ENCODE assay signal across 24 mouse cellular contexts in genomic region chr12:36584828-36585227, GRCm38 (mm10).
DNase-seq lines count a peak whose midpoint lies in the region; ATAC-seq lines count a peak whose summit lies in the region.
"Had no signal": no experiment of that assay in that cellular context is flagged by ENCODE, and none has a peak within 500 bp of the region (broad histone marks: within the 10 kb centered on the region; RNA-seq: fewer than 3 reads in every experiment).

No protein-coding gene starts in this region.

- no peaks in the 10 kb centered on the region for H3K27me3 ChIP-seq in forebrain, embryonic 16.5 days (replicated peaks; ENCODE audit: control insufficient read depth, insufficient read depth, low read length)
- no peaks in the 10 kb centered on the region for H3K27me3 ChIP-seq in forebrain, embryonic 10.5 days (ENCODE audit: poor library complexity, severe bottlenecking)
- H3K27me3 ChIP-seq: CH12.LX; embryonic facial prominence, embryonic 12.5 days; embryonic facial prominence, embryonic 15.5 days; forebrain, embryonic 12.5 days; heart, embryonic 13.5 days; hindbrain, embryonic 12.5 days; hindbrain, embryonic 15.5 days; Patski had no signal

- peak; percentile 31; the same call in 1 of the 2 replicates for ATAC-seq in forebrain, embryonic 16.5 days
- ATAC-seq: Patski had no signal

- H3K4me1 ChIP-seq in forebrain, embryonic 16.5 days (replicated peaks; ENCODE audit: control insufficient read depth, insufficient read depth, low read length) = no peaks in the 10 kb centered on the region
- no peaks in the 10 kb centered on the region for H3K4me1 ChIP-seq in forebrain, embryonic 10.5 days
- H3K4me1 ChIP-seq: embryonic facial prominence, embryonic 12.5 days; embryonic facial prominence, embryonic 15.5 days; forebrain, embryonic 12.5 days; heart, embryonic 13.5 days; hindbrain, embryonic 12.5 days; hindbrain, embryonic 15.5 days had no signal

- no peak overlapping the region for H3K9ac ChIP-seq in forebrain, embryonic 16.5 days (replicated peaks; ENCODE audit: low read depth, low read length)
- H3K9ac ChIP-seq: embryonic facial prominence, embryonic 12.5 days; embryonic facial prominence, embryonic 15.5 days; forebrain, embryonic 12.5 days; heart, embryonic 13.5 days; hindbrain, embryonic 12.5 days; hindbrain, embryonic 15.5 days had no signal

- DNase-seq in forebrain, embryonic 10.5 days (ENCODE audit: extremely low spot score, low spot score) = no peak
- peak; percentile 6 to 42 for DNase-seq in layer of hippocampus, adult 18-20 months (ENCODE audit: low spot score in 2 of 2)
- DNase-seq in layer of hippocampus, postnatal 10 days (ENCODE audit: low spot score in 2 of 2) = no peak
- DNase-seq in brain, adult 2 months (ENCODE audit: low read depth, low spot score) = peak; percentile 20
- peak; percentile 4 for DNase-seq in layer of hippocampus, adult 9-10 months (ENCODE audit: low spot score)
- DNase-seq in kidney, postnatal 10 days = no peak
- DNase-seq in heart, postnatal 14 days = no peak
- DNase-seq: adrenal gland, postnatal 10 days; adrenal gland, postnatal 36 days; B cell, adult 2 months; cerebellum, adult 11-12 months; cerebellum, adult 8-10 months; gastrocnemius, postnatal 25 days; heart, adult 18-20 months had no signal

- no peaks in the 10 kb centered on the region for H3K36me3 ChIP-seq in forebrain, embryonic 16.5 days (ENCODE audit: control insufficient read depth, insufficient read depth)
- no peaks in the 10 kb centered on the region for H3K36me3 ChIP-seq in forebrain, embryonic 10.5 days (replicated peaks)
- H3K36me3 ChIP-seq: embryonic facial prominence, embryonic 12.5 days; embryonic facial prominence, embryonic 15.5 days; forebrain, embryonic 12.5 days; G1E; heart, embryonic 13.5 days; hindbrain, embryonic 12.5 days; hindbrain, embryonic 15.5 days had no signal

- WGBS in forebrain, embryonic 16.5 days = 61% methylated on average over 3 of the region's 3 CpGs
- WGBS in forebrain, embryonic 10.5 days = 83% methylated on average over 3 of the region's 3 CpGs

- no peaks in the 10 kb centered on the region for H3K9me3 ChIP-seq in forebrain, embryonic 16.5 days (ENCODE audit: control insufficient read depth, low read length)
- H3K9me3 ChIP-seq in forebrain, embryonic 10.5 days = no peaks in the 10 kb centered on the region
- H3K9me3 ChIP-seq: embryonic facial prominence, embryonic 12.5 days; embryonic facial prominence, embryonic 15.5 days; forebrain, embryonic 12.5 days; G1E; heart, embryonic 13.5 days; hindbrain, embryonic 12.5 days; hindbrain, embryonic 15.5 days had no signal

- H3K4me3 ChIP-seq in forebrain, embryonic 16.5 days (replicated peaks; ENCODE audit: low read length) = no peak overlapping the region
- no peak overlapping the region for H3K4me3 ChIP-seq in forebrain, embryonic 10.5 days
- H3K4me3 ChIP-seq: embryonic facial prominence, embryonic 12.5 days; embryonic facial prominence, embryonic 15.5 days; forebrain, embryonic 12.5 days; heart, embryonic 13.5 days; hindbrain, embryonic 12.5 days; hindbrain, embryonic 15.5 days had no signal

- intact Hi-C loops in heart, postnatal 14 days (cut with DNase I) = no loop called here

- no peak overlapping the region for H3K4me2 ChIP-seq in forebrain, embryonic 16.5 days (ENCODE audit: low read length)
- H3K4me2 ChIP-seq: embryonic facial prominence, embryonic 12.5 days; embryonic facial prominence, embryonic 15.5 days; forebrain, embryonic 12.5 days; heart, embryonic 13.5 days; hindbrain, embryonic 12.5 days; hindbrain, embryonic 15.5 days had no signal

- no peak overlapping the region for H3K27ac ChIP-seq in forebrain, embryonic 16.5 days (ENCODE audit: low read length)
- no peak overlapping the region for H3K27ac ChIP-seq in forebrain, embryonic 10.5 days
- H3K27ac ChIP-seq: embryonic facial prominence, embryonic 12.5 days; embryonic facial prominence, embryonic 15.5 days; forebrain, embryonic 12.5 days; heart, embryonic 13.5 days; hindbrain, embryonic 12.5 days; hindbrain, embryonic 15.5 days had no signal

Comparison
In these comparisons a context has a peak if more than half of its experiments do, and no peak if none do; other contexts are left out.
1. DNase-seq: peak in layer of hippocampus, adult 18-20 months (2 of 2), brain, adult 2 months (single experiment) and layer of hippocampus, adult 9-10 months (single experiment); none in forebrain, embryonic 10.5 days (single experiment), layer of hippocampus, postnatal 10 days (0 of 2), kidney, postnatal 10 days (single experiment) and heart, postnatal 14 days (0 of 2).